Mouse (Mus musculus) cortical plate, adult 2 months (tissue): Measurements from ENCODE around the gene Shank1.
A peak's percentile ranks its signal among the peaks of the same experiment; 100 is the strongest.

ENCODE experiments used
- CTCF ChIP-seq: fragments of 200-500 bp; IDR thresholded peaks from 2 replicates; pipeline ENCODE4 v1.5.1; 2011; ENCODE audit warnings: mild to moderate bottlenecking, control low read depth, low read length; ENCODE audit not compliant: insufficient read depth; ENCODE audit errors: extremely low read depth
- POLR2A ChIP-seq: fragments of 200-500 bp; IDR thresholded peaks from 2 replicates; pipeline ENCODE4 v1.6.1; 2011; ENCODE audit warnings: mild to moderate bottlenecking, low read length, control low read depth; ENCODE audit not compliant: insufficient read depth; ENCODE audit errors: extremely low read depth

GRCm38 (mm10) chr7:44334139-44334538 is 24.1 kb downstream of the Shank1 start:
- TF ChIP-seq CTCF (no peak), POLR2A (peak; percentile 32; the same call in 1 of the 2 replicates)
